Mouse (Mus musculus) cerebellum, postnatal 4 days (tissue): ENCODE measurements at regions not wholly inside any gene's neighbourhood (a gene's known extent, or its start where the extent isn't known, plus 50 kb on each side); places are given as distances from the start of the nearest gene placed in this dataset.

ENCODE experiments used
- DNase-seq, 2 experiments: peaks; one replicate each; pipeline ENCODE4 v3.0.0; 2022; ENCODE audit warnings: low spot score in 2 of 2, mixed read lengths in 1 of 2

GRCm38 (mm10) chrX:142540264-142540663 is 140.9 kb upstream of the Tmem164 start:
- peak; percentile 30 to 59 for DNase-seq

DNA sequence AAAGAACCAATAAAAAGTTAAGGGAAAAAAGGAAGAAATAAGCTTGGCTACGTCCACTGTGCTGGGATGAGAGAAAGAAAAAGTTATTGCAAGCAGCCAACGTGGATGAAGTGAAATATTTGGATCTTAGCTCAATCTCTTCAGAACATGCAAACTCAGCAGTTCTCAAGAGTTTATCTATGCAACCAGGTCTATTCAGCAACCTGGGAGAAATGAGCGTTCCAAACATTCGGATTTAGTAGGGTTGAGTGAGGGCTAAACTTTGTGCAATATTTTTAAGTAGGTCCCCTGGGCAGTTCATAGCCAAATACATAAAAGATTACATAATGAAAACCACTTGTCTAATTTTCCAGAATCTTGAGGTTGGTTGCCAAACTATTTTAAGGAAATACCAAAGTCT is 129.0 kb upstream of the Tmem164 start:
- DNase-seq = no peak

DNA sequence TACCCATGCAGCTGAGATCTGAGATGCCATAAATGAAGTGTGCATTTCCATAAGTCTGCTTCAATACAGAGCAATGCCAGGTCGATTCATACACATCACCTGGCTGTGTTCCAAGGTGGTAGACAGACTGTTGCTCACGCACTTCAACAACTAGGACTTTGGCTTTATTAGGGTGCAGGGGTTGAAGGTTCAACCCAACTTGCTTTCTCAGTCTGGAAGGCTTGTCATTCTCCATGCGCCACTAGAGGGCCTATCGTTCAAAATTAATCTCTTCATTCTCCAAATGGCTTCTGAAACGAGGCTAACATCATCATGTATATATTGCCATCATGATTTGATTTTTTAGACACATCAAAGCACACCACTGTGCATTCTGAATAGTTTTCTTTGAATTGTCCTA is 127.0 kb upstream of the Tmem164 start:
- peak in 1 of 2 experiments; percentile 16 for DNase-seq

DNA sequence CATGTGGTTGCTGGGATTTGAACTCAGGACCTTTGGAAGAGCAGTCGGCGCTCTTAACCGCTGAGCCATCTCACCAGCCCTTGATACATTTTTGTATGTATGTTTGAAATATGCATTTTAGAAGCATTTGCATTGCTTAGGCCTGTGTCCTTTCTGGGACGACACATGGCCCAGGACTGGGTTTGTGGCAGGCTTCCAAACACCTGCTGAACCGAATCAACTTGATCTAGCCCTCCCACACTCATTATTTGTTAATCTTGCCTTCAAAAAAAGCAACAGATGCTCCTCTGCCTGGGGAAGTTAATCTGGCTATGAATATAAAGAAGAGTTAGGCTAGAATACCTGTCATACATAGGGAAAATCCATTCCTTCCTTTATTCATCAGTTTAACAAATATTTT is 123.7 kb upstream of the Tmem164 start:
- no peak for DNase-seq

GRCm38 (mm10) chrX:142560209-142560912 is 120.8 kb upstream of the Tmem164 start:
- DNase-seq = no peak

DNA sequence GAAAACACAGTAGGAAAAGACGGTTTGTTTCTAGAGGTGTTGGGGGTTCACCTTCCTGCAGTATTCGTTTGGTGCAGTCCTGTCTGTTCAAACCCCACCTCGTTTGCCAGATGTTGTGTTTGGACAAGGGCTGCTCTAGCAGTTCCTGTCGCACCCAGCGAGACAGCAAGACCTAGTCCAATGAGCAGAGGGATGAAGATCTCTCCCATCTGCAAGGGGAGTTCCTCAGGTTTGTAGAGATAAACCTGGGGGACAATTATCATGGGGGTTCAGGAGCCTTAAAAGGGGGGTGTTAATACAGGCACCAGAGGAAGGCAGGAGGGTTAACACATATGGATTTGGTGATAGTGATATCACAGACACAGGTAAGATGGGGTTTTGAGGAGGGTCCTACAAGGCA is 119.4 kb upstream of the Tmem164 start:
- no peak for DNase-seq

DNA sequence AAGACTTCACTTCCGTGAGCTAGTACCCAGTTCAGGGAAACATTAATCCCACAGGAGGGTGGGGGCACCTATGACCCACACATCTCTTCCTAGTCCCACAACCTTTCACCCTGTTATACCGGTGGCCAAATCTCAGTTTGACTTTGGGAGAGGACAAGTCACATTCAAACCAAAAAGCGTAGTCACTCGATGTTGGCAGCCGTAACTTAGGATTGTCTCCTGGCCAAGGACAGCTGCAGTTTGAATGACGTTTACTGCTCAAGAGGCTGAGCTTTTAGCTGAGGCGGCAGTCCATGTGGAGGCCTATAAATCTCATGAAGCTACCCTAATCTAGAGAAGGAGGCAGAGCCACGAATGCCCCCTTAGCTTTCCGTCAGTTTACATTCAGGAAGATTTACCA is 117.0 kb upstream of the Tmem164 start:
- no peak for DNase-seq

GRCm38 (mm10) chrX:142571772-142572171 is 109.4 kb upstream of the Tmem164 start:
- no peak for DNase-seq

GRCm38 (mm10) chrX:142574022-142574421 is 107.2 kb upstream of the Tmem164 start:
- DNase-seq = no peak

GRCm38 (mm10) chrX:142574945-142575710 is 106.1 kb upstream of the Tmem164 start:
- DNase-seq = no peak

DNA sequence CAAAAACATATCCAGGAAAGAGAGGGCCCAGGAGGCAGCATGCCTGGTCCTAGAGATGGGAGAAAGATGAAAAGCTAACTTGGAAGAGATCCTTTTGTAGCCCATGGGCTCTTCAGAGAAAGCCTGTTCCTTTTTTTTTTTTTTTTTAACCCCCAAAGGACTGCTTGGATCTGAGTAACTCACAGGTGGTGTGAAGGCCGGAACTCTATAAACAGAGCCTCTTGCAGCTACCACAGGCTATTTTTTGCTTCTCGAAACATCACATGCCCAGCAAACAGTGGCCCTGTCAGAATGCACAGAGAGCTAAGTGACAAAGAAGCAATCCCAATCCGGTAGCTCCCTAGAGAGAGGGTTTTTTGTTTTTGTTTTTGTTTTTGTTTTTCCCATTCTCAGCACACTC is 105.1 kb upstream of the Tmem164 start:
- no peak for DNase-seq

DNA sequence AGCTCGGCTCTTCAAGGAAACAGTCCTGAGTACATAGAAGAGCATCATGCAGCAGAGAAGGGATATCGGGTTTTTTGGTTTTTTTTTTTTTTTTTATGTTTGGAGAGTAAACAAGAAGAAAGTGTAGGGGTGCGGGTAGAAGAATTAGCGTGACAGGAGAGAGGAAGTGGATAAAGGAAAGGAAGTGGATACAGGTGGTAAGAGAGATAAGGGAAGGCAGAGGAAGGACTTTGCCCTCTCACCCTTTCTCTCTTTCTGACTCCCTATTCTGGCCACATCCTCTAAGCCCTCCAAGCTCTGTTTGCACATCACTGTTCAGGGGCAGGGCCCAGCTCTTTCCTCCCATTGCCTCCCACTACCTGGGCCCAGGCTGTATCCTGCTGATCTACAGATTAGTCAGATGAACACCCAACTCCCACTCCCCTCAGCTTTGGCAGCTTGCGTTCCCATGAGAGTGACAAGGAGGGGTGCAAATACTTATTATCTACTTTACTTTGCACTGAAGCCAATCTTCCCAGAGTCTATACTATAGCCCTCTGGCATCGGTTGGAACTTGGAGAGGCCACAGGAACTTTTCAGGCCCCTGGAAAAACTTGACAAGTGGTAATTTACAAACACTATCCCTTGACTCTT is 103.6 kb upstream of the Tmem164 start:
- DNase-seq = no peak

GRCm38 (mm10) chrX:142585281-142585680 is 95.9 kb upstream of the Tmem164 start:
- no peak for DNase-seq

DNA sequence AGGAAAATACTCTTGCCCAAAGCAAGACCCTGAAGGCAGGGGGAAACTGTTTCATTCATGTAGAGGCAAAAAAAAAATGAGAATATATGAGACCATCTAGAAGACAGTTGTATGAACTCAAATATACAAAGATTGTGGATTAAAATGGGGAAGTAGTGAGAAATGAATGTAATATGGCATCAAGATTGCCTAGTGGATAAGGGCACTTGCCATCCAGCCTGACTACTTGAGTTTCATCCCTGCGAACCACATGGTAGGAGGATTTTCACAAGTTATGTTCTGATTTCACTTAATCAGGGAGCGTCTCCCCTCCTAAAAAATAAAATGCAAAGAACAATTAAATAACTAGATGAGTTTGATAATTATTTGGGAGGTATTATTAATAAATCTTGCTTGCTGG is 81.8 kb upstream of the Tmem164 start:
- no peak for DNase-seq

DNA sequence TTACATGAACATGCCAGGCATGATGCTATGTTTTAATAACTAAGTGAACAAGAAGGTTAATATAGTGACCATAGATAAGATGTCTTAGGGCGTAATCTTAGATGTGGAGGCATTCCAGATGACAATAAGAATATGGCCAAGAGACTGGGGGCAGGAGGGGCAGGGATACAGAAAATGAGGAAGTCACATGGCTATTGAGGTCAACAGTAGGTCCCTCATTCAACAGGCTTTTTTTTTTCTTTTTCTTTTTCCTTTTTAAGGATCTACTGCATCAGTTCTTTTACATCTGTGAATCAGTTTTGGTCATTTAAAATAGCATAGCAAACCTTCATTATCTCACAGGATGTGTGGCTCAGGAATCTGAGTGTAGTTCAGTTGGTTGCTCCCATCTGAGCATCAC is 80.4 kb upstream of the Tmem164 start:
- DNase-seq = no peak

DNA sequence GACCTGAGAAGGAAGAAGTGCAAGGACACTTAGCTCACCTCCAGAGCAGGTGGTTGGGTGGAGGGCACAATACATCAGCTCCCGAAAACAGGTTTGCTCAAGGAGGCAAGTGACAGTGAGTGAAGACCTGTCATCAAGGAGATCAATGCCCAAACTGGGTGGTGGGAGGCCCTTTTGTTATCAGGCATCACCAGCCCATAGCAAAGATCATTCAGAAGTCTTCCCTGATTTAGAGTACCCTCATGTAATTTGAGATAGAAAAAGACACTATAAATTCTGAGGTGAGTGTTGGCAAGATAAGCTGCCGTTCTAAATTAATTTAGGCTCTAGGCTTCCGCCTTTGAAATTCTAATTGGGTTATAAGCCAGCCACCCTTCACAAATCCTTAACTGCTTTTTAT is 76.1 kb upstream of the Tmem164 start:
- no peak for DNase-seq

DNA sequence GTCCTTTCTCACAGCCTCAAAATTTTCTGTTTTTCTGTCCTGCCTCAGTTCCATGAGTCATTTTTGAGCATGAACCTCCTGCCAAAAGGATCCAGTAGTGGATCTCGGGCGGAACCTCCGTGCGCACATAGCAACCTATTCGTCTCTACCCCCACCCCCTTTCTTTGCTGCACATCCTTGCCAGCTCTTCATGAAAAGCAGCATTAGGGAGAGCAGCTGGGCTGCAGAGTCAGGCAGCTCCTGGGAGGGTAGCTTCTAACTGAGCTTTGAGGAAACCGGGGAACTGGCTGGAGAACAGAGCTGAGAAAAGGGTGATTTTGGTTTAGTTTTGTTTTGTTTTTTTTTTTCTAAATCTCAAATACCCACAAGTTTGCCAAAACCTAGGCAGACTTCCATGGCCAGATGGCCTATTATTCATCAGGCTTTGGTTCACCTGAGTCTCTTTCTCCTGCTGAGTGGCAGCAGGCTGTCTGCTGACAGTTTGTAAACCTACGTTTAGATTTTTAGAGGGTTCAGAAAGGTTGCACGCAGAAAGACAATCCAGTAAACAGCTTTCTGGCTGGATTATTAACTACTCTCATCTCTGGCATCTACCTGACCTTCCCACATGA is 74.5 kb upstream of the Tmem164 start:
- DNase-seq = no peak

GRCm38 (mm10) chrX:142616189-142616872 is 64.9 kb upstream of the Tmem164 start:
- DNase-seq = no peak

DNA sequence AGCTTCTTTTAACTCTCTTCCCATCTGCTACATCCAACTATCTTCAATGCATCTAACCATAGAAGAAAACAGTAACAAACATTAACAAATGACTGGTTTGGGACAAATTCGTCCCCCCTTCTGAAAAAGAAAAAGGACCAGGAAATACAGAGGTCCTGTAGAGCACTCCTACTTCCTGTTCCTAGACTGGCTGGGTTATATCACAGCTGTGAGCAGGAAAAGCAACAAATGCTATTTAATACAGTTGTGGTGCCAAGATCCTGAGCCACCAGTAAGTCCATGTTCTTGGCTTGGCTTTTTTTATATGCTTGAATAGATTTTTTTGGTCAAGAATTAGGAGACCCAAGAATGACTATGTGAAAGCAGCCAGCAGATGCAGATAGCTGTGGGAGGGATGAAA is 62.8 kb upstream of the Tmem164 start:
- no peak for DNase-seq

- DNase-seq = no peak
Measured at GRCm38 (mm10) chrX:142623359-142623758, 57.8 kb upstream of the Tmem164 start.

GRCm38 (mm10) chrX:142623882-142624281 is 57.3 kb upstream of the Tmem164 start:
- no peak for DNase-seq
